Mouse (Mus musculus) liver, embryonic 15.5 days (tissue): Measurements from ENCODE around the gene Clstn3. TPM values are rescaled to one million over a fixed set of nuclear protein-coding genes. Genes with fewer than 3 reads are reported as not detected.

Source experiments
- ATAC-seq: fragments of 200-750 bp; cut with Nextera tagmentation; 2 replicates; pipeline ENCODE4 v1.8.0; 2017; ENCODE audit warnings: moderate number of reproducible peaks, mild to moderate bottlenecking, moderate library complexity; ENCODE audit not compliant: insufficient read depth
- H3K27ac ChIP-seq: fragments of 300-500 bp; sonication (generic); replicated peaks from 2 replicates; pipeline ENCODE4 v1.5.1; 2015; ENCODE audit warnings: mild to moderate bottlenecking, inconsistent platforms
- H3K27me3 ChIP-seq: fragments of 300-500 bp; sonication (generic); 2 replicates; pipeline ENCODE4 v1.6.1; 2015; ENCODE audit warnings: mild to moderate bottlenecking, inconsistent platforms
- H3K36me3 ChIP-seq: fragments of 300-500 bp; sonication (generic); replicated peaks from 2 replicates; pipeline ENCODE4 v1.6.1; 2015; ENCODE audit warnings: moderate library complexity, mild to moderate bottlenecking, inconsistent platforms
- H3K4me1 ChIP-seq: fragments of 300-500 bp; sonication (generic); replicated peaks from 2 replicates; pipeline ENCODE4 v1.6.1; 2015; ENCODE audit warnings: inconsistent platforms
- H3K4me2 ChIP-seq: fragments of 300-500 bp; sonication (generic); 2 replicates; pipeline ENCODE4 v1.6.1; 2015; ENCODE audit warnings: moderate library complexity, mild to moderate bottlenecking, inconsistent platforms
- H3K4me3 ChIP-seq: fragments of 300-500 bp; sonication (generic); replicated peaks from 2 replicates; pipeline ENCODE4 v1.5.1; 2015; ENCODE audit warnings: mild to moderate bottlenecking, inconsistent platforms
- H3K9ac ChIP-seq: fragments of 300-500 bp; sonication (generic); 2 replicates; pipeline ENCODE4 v1.6.1; 2015; ENCODE audit warnings: moderate library complexity, mild to moderate bottlenecking, inconsistent platforms
- H3K9me3 ChIP-seq: fragments of 300-500 bp; sonication (generic); replicated peaks from 2 replicates; pipeline ENCODE4 v1.6.1; 2016; ENCODE audit warnings: inconsistent platforms
- WGBS: fragments of 180-500 bp; shearing (Covaris S2); methylation state at CpG from one replicate; pipeline ENCODE4 v1.1.7; 2015; ENCODE audit warnings: mixed read lengths; ENCODE audit not compliant: insufficient replicate concordance; 5-methylcytosine and 5-hydroxymethylcytosine counted together
- polyA plus RNA-seq: library from polyadenylated mRNA; unstranded; fragments of >200 nt; fragmentation: Nextera tagmentation; extraction: Ambion mirVana; gene quantifications from 2 replicates; pipeline ENCODE4 v1.2.1, GENCODE M21; 2015

Gene Clstn3
- polyA plus RNA-seq, 1 experiment from 2014 or later = 4.2 TPM

GRCm38 (mm10) chr6:124448186-124448852 lies 16.3 kb downstream of the Clstn3 start:
- Histone ChIP-seq H3K9ac (no peak overlapping the region), H3K27me3 (no peaks in the 10 kb centered on the region), H3K9me3 (no peaks in the 10 kb centered on the region), H3K27ac (no peak overlapping the region), H3K36me3 (no peaks in the 10 kb centered on the region), H3K4me3 (no peak overlapping the region), H3K4me1 (peaks cover 35% of the 10 kb centered on the region), H3K4me2 (no peak overlapping the region)
- WGBS = 58% methylated on average over 10 of the region's 10 CpGs
- no peak for ATAC-seq

GRCm38 (mm10) chr6:124447356-124447755 lies 17.2 kb downstream of the Clstn3 start:
- ATAC-seq = no peak
- Histone ChIP-seq H3K36me3 (no peaks in the 10 kb centered on the region), H3K4me3 (no peak overlapping the region), H3K4me2 (no peak overlapping the region), H3K9me3 (no peaks in the 10 kb centered on the region), H3K27me3 (no peaks in the 10 kb centered on the region), H3K4me1 (peaks cover 27% of the 10 kb centered on the region), H3K9ac (no peak overlapping the region), H3K27ac (no peak overlapping the region)
- WGBS = 62% methylated on average over 2 of the region's 2 CpGs

DNA sequence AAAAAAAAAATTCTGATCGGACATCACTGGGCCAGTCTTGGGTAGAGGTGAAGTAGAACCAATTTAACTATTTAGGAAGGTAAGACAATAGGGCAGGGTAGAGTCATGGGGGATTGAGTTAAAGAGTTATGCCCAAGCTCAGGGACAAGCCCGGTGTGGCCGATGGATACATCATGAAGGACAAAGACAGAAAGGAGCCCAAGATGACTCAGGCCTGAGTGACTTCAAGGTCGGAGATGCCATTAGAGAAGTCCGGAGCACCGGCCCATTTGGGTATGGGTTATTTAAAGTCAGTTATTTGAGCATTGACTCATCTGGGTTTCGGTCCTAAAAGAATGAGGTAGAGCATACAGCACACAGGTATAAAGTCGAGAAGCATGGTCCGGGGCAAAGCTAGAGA lies 18.1 kb downstream of the Clstn3 start:
- H3K27me3 ChIP-seq = no peaks in the 10 kb centered on the region
- H3K9ac ChIP-seq = no peak overlapping the region
- H3K27ac ChIP-seq = no peak overlapping the region
- H3K9me3 ChIP-seq = no peaks in the 10 kb centered on the region
- H3K4me1 ChIP-seq = peaks cover 18% of the 10 kb centered on the region
- no peak overlapping the region for H3K4me2 ChIP-seq
- no peak overlapping the region for H3K4me3 ChIP-seq
- 82% methylated on average over 9 of the region's 9 CpGs for whole genome bisulfite sequencing
- H3K36me3 ChIP-seq = no peaks in the 10 kb centered on the region
- ATAC-seq = no peak

DNA sequence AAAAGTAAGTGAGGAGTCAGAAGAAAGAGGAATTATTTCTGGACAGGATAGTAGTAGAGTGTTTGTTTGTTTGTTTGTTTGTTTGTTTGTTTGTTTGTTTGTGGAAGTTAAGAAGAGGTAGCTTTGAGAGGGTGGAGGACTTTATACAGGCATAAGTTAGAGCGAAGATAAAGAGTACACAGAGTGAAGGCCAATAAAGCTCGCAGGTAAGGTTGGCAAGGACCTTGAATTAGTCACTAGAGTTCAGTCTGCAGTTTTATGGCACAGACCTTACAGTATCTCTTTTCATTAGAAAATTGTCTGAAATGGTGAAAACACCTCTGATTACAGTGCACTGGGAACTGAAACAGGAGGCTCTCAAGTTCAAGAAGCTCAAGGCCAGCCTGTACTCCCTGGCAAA lies 18.6 kb downstream of the Clstn3 start:
- ATAC-seq = no peak
- Histone ChIP-seq H3K27ac (no peak overlapping the region), H3K4me1 (peaks cover 15% of the 10 kb centered on the region; the same call in 1 of the 2 replicates), H3K9ac (no peak overlapping the region), H3K4me3 (no peak overlapping the region), H3K9me3 (no peaks in the 10 kb centered on the region), H3K27me3 (no peaks in the 10 kb centered on the region), H3K4me2 (no peak overlapping the region), H3K36me3 (no peaks in the 10 kb centered on the region)
- 71% methylated on average over 2 of the region's 2 CpGs for WGBS

DNA sequence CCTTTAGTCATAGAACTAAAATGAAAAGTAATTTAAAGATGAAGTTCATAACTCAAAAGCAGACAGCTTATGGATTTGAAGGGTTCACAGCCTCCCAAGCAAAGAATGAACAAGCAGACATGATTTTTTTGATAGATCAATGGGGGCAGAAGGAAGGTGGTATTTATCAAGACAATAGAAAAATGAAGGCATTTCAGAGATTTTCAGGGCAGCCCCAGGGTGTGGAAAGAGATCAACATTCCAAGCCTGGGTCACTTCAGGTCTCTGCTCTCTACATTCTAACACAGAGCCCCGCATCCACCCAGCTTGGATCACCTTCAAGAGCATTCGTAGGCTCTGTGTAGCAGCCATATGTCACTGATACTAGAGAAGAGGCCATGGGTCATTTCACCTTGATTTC lies 21.3 kb downstream of the Clstn3 start:
- no peak overlapping the region for H3K9ac ChIP-seq
- no peaks in the 10 kb centered on the region for H3K9me3 ChIP-seq
- no peak overlapping the region for H3K27ac ChIP-seq
- no peaks in the 10 kb centered on the region for H3K27me3 ChIP-seq
- 0 out of 2 replicates have a peak, but pooled peaks cover under 1% of the 10 kb centered on the region for H3K36me3 ChIP-seq
- no peak overlapping the region for H3K4me2 ChIP-seq
- peaks cover 5% of the 10 kb centered on the region; the same call in 1 of the 2 replicates for H3K4me1 ChIP-seq
- ATAC-seq = no peak
- WGBS = 82% methylated on average over 2 of the region's 2 CpGs
- H3K4me3 ChIP-seq = no peak overlapping the region

DNA sequence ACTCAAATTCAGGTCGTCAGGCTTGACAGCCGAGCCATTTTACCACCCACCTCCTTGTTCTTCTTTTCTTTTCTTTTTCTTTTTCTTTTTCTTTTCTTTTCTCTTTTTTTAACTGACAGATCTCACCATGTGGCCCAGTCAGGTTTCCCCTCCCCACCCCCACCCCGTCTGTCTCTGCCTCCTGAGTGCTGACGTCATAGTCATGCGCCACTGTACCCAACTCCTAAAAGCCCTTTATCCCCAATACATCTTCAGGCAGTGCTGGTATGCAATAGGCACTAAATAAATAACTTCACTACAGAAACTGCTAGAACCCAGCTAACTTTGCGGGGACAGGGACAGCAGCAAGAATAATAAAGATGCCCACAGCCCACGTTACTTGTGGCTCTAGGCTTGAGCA lies 28.3 kb downstream of the Clstn3 start:
- Histone ChIP-seq H3K27me3 (no peaks in the 10 kb centered on the region), H3K9ac (no peak overlapping the region), H3K9me3 (no peaks in the 10 kb centered on the region), H3K36me3 (0 out of 2 replicates have a peak, but pooled peaks cover 5% of the 10 kb centered on the region), H3K4me1 (no peaks in the 10 kb centered on the region), H3K4me3 (no peak overlapping the region), H3K4me2 (no peak overlapping the region), H3K27ac (no peak overlapping the region)
- no peak for ATAC-seq
- 73% methylated on average over 7 of the region's 7 CpGs for WGBS

DNA sequence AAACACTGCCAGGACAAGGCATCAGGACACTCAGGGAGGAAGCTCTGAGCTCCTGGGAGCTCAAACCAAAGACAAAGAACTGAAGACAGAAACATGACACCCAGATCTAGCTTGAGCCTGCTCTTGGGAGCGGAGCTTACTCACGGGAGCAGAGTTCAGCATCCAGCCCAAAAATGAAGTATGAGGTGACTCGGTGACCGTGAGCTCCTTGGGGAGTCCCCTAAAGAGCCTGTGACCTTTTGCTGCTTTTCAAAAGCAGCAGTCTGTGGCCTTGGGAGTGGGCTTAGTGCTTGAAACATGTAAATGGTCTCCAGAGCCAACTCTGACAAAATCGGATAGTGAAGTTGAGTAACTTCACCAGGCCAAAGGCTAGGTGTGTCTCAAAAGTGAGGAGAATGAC lies 29.4 kb downstream of the Clstn3 start:
- no peaks in the 10 kb centered on the region for H3K9me3 ChIP-seq
- H3K4me1 ChIP-seq = no peaks in the 10 kb centered on the region
- ATAC-seq = no peak
- WGBS = 70% methylated on average over 5 of the region's 5 CpGs
- no peak overlapping the region for H3K27ac ChIP-seq
- no peak overlapping the region for H3K4me2 ChIP-seq
- H3K27me3 ChIP-seq = no peaks in the 10 kb centered on the region
- no peak overlapping the region for H3K9ac ChIP-seq
- 0 out of 2 replicates have a peak, but pooled peaks cover 5% of the 10 kb centered on the region for H3K36me3 ChIP-seq
- H3K4me3 ChIP-seq = no peak overlapping the region

- H3K4me2 ChIP-seq = no peak overlapping the region
- H3K9me3 ChIP-seq = no peaks in the 10 kb centered on the region
- 64% methylated on average over 8 of the region's 8 CpGs for WGBS
- no peaks in the 10 kb centered on the region for H3K4me1 ChIP-seq
- H3K27me3 ChIP-seq = no peaks in the 10 kb centered on the region
- ATAC-seq = no peak
- H3K4me3 ChIP-seq = no peak overlapping the region
- no peak overlapping the region for H3K27ac ChIP-seq
- no peak overlapping the region for H3K9ac ChIP-seq
- H3K36me3 ChIP-seq = 0 out of 2 replicates have a peak, but pooled peaks cover 5% of the 10 kb centered on the region
Observed at GRCm38 (mm10) chr6:124433688-124434324, 30.8 kb downstream of the Clstn3 start.

DNA sequence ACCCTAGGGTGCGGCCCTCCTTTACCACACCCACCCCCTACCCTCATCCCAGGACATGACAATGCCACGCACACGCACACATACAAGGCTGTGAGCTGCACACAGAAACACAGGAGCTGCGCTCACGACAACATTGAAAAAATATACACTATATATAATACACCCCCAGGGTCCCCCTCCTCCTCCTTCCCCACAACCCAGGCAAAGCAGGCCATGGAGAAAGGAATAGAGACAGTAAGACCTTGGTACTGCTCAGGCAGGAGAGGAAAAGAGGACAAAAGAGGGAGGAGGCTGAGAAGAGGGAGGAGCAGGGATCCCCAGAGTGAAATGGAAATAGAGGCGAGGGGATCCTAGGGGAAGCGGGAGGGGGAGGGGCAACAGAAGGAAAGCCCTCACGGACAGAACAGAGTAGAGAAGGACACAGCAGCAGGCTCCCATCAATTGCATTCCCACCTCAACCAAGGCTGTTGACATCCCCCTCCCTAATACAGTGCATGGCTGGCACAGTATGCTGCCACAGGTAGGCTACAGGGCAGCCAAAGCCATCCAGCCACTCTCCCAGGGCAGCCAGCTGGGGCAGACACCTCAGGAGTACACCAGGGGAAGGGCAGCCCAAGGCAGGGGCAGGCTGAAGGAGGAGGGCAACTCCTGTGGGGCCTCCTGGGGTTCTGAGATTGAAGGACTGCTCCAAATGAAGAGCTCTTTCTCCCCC lies 33.7 kb downstream of the Clstn3 start:
- no peak overlapping the region for H3K4me2 ChIP-seq
- ATAC-seq = no peak
- WGBS = 61% methylated on average over 8 of the region's 8 CpGs

GRCm38 (mm10) chr6:124430379-124430778 lies 34.2 kb downstream of the Clstn3 start:
- Histone ChIP-seq H3K9ac (no peak overlapping the region), H3K27me3 (no peaks in the 10 kb centered on the region), H3K4me2 (no peak overlapping the region), H3K36me3 (no peaks in the 10 kb centered on the region), H3K9me3 (no peaks in the 10 kb centered on the region), H3K4me1 (peaks cover 6% of the 10 kb centered on the region), H3K4me3 (no peak overlapping the region), H3K27ac (no peak overlapping the region)
- WGBS = 60% methylated on average over 3 of the region's 3 CpGs
- ATAC-seq = no peak

More for the DNA sequence above, 33.7 kb downstream of the Clstn3 start:
- H3K4me3 ChIP-seq = no peak overlapping the region
- no peaks in the 10 kb centered on the region for H3K27me3 ChIP-seq
- no peaks in the 10 kb centered on the region for H3K36me3 ChIP-seq
- H3K9me3 ChIP-seq = no peaks in the 10 kb centered on the region
- H3K4me1 ChIP-seq = peaks cover under 1% of the 10 kb centered on the region; the same call in 1 of the 2 replicates
- no peak overlapping the region for H3K9ac ChIP-seq
- no peak overlapping the region for H3K27ac ChIP-seq

GRCm38 (mm10) chr6:124427791-124428576 lies 36.6 kb downstream of the Clstn3 start:
- H3K4me1 ChIP-seq = peaks cover 22% of the 10 kb centered on the region
- no peak for ATAC-seq
- H3K4me2 ChIP-seq = no peak overlapping the region
- H3K36me3 ChIP-seq = no peaks in the 10 kb centered on the region
- no peak overlapping the region for H3K9ac ChIP-seq
- 55% methylated on average over 6 of the region's 6 CpGs for WGBS
- no peak overlapping the region for H3K27ac ChIP-seq
- no peak overlapping the region for H3K4me3 ChIP-seq
- no peaks in the 10 kb centered on the region for H3K27me3 ChIP-seq
- no peaks in the 10 kb centered on the region for H3K9me3 ChIP-seq
